Mouse (Mus musculus): Measurements from ENCODE around the gene Tomm40. TPM values are rescaled to one million over a fixed set of nuclear protein-coding genes. Genes with fewer than 3 reads are reported as not detected.

Tomm40 gene
- total and polyA plus RNA-seq, 2 experiments from 2014 or later: 164 to 172 TPM

DNA sequence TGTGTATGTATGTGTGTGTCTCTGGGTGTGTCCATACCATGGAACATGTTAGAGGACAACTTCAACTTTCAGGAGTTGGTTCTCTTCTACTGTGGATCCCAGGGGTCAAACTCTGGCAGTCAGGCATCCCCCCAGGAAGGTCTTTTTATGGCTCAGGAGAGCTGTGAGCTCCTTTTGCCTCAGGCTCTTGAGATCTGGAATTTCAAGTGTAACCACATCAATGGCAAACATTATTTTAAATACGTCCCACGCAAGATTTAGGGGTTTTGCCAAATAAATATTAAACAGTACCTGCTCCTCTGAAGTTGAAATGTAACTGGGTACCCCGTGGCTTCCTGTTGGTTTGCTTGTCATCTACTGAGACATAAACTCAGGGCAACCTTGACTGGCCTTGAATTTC, 32.3 kb downstream of the Tomm40 start:
- Histone ChIP-seq H3K9ac (replicated peaks; ENCODE audit: low read depth, low read length) (no peak overlapping the region), H3K4me1 (ENCODE audit: control insufficient read depth, insufficient read depth) (0 out of 2 replicates have a peak, but pooled peaks cover 2% of the 10 kb centered on the region), H3K4me3 (ENCODE audit: low read depth, low read length) (no peak overlapping the region), H3K27me3 (ENCODE audit: control insufficient read depth, insufficient read depth, low read length) (no peaks in the 10 kb centered on the region), H3K4me2 (ENCODE audit: low read depth, low read length) (no peak overlapping the region), H3K36me3 (replicated peaks; ENCODE audit: control insufficient read depth, insufficient read depth, low read length) (no peaks in the 10 kb centered on the region), H3K9me3 (replicated peaks; ENCODE audit: control insufficient read depth, low read length) (no peaks in the 10 kb centered on the region), H3K27ac (ENCODE audit: low read depth) (no peak overlapping the region)
- no peak for TF ChIP-seq EP300 (IDR thresholded peaks at IDR 0.05; ENCODE audit: low read depth)
- no peak for DNase-seq (ENCODE audit: low spot score)
- ATAC-seq (ENCODE audit: insufficient read depth, low read depth): no peak
- WGBS: 72% methylated on average over 3 of the region's 3 CpGs

DNA sequence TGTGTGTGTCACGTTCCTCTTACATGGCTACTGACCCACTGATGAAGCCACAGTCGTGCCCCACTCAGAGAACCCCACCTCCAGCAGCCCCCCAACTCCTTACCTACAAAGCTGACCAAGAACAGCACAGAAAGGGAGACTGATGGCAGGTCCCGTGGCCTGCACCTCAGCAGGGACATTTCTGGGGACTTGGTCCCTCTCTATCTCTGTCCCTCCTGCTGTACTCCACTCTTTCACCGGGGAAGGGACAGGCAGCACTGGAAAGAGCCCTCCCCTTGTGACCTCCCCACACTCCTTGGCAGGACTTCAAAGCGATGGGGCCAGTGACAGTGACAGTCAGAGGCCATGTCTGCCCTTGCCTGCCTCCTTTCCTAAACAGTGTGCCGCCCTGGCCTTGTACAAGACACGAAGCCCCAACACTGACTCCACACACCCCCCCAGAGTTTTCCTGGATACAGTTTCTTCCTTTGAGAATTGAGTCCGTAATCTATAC, 34.0 kb downstream of the Tomm40 start, which contains the start of the genes Gm44805 and Apoc4:
TSS of gene Gm44805 (minus strand) at position 222 of the 493 bp plus-strand sequence.
TSS of gene Apoc4 (minus strand) at position 278 of the 493 bp plus-strand sequence.
- Histone ChIP-seq H3K4me2 (ENCODE audit: low read depth, low read length) (no peak within 1 kb of the TSS), H3K27ac (ENCODE audit: low read depth) (no peak within 1 kb of the TSS), H3K27me3 (ENCODE audit: control insufficient read depth, insufficient read depth, low read length) (no peaks in the 10 kb centered on the region), H3K4me1 (ENCODE audit: control insufficient read depth, insufficient read depth) (0 out of 2 replicates have a peak, but pooled peaks cover 2% of the 10 kb centered on the region), H3K4me3 (ENCODE audit: low read depth, low read length) (no peak within 1 kb of the TSS), H3K9ac (replicated peaks; ENCODE audit: low read depth, low read length) (no peak within 1 kb of the TSS), H3K9me3 (replicated peaks; ENCODE audit: control insufficient read depth, low read length) (no peaks in the 10 kb centered on the region), H3K36me3 (replicated peaks; ENCODE audit: control insufficient read depth, insufficient read depth, low read length) (no peaks in the 10 kb centered on the region)
- no peak for ATAC-seq (ENCODE audit: insufficient read depth, low read depth)
- TF ChIP-seq CTCF (IDR thresholded peaks at IDR 0.05; ENCODE audit: low read depth): no peak
- no peak for TF ChIP-seq EP300 (IDR thresholded peaks at IDR 0.05; ENCODE audit: low read depth)
- no peak for DNase-seq (ENCODE audit: low spot score)
- 48% methylated on average over 8 of the region's 8 CpGs for WGBS

DNA sequence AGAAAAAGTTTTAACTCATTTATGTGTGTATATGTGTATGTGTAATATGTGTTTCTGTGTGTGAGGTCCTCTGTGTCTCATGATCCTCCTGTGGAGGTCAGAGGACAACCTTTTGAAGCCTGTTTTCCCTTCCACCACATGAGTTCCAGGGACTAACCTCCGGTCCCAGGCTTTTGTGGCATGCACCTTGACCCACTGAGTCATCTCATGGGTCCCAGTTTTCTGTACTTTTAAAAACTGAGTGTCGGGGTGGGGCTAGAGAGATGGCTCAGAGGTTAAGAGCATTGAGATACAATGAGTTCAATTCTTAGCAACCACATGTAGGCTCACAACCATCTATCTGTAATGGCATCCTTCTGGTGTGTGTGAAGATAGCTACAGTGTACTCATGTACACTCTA, 34.5 kb downstream of the Tomm40 start:
- no peak overlapping the region for H3K4me2 ChIP-seq (ENCODE audit: low read depth, low read length)
- no peak for TF ChIP-seq EP300 (IDR thresholded peaks at IDR 0.05; ENCODE audit: low read depth)
- TF ChIP-seq CTCF (IDR thresholded peaks at IDR 0.05; ENCODE audit: low read depth): no peak
- H3K36me3 ChIP-seq (replicated peaks; ENCODE audit: control insufficient read depth, insufficient read depth, low read length): no peaks in the 10 kb centered on the region
- DNase-seq (ENCODE audit: low spot score) (no peak), ATAC-seq (ENCODE audit: insufficient read depth, low read depth) (no peak)
- no peak overlapping the region for H3K9ac ChIP-seq (replicated peaks; ENCODE audit: low read depth, low read length)
- H3K9me3 ChIP-seq (replicated peaks; ENCODE audit: control insufficient read depth, low read length): no peaks in the 10 kb centered on the region
- H3K4me3 ChIP-seq (ENCODE audit: low read depth, low read length): no peak overlapping the region
- H3K4me1 ChIP-seq (ENCODE audit: control insufficient read depth, insufficient read depth): 0 out of 2 replicates have a peak, but pooled peaks cover 2% of the 10 kb centered on the region
- 84% methylated on average over 2 of the region's 2 CpGs for WGBS
- no peak overlapping the region for H3K27ac ChIP-seq (ENCODE audit: low read depth)
- H3K27me3 ChIP-seq (ENCODE audit: control insufficient read depth, insufficient read depth, low read length): no peaks in the 10 kb centered on the region

DNA sequence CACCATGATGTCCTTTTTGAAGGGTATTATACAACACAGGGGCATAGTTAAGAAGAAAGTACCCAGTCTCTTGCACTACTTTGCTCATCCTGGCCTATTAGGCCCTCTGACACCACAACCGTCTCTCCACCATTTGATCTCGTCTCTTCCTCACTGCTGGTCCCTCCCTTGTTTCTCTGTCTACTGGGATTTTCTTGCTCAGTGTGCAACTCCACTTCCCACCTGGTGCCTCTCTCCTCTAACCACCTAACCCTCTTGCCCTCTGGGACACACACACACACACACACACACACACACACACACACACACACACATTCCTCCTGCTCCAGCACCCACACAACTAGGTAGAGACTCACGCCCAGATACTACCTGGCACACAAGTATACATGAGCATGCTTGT, 36.3 kb downstream of the Tomm40 start:
- no peak for ATAC-seq (ENCODE audit: insufficient read depth, low read depth)
- 88% methylated on average over 3 of the region's 3 CpGs for WGBS
- no peak overlapping the region for H3K4me2 ChIP-seq (ENCODE audit: low read depth, low read length)
- H3K36me3 ChIP-seq (replicated peaks; ENCODE audit: control insufficient read depth, insufficient read depth, low read length): no peaks in the 10 kb centered on the region
- no peaks in the 10 kb centered on the region for H3K9me3 ChIP-seq (replicated peaks; ENCODE audit: control insufficient read depth, low read length)
- DNase-seq (ENCODE audit: low spot score): no peak
- H3K27ac ChIP-seq (ENCODE audit: low read depth): no peak overlapping the region
- H3K4me3 ChIP-seq (ENCODE audit: low read depth, low read length): no peak overlapping the region
- TF ChIP-seq CTCF (IDR thresholded peaks at IDR 0.05; ENCODE audit: low read depth): no peak
- no peak for TF ChIP-seq EP300 (IDR thresholded peaks at IDR 0.05; ENCODE audit: low read depth)
- no peaks in the 10 kb centered on the region for H3K27me3 ChIP-seq (ENCODE audit: control insufficient read depth, insufficient read depth, low read length)
- 0 out of 2 replicates have a peak, but pooled peaks cover 2% of the 10 kb centered on the region for H3K4me1 ChIP-seq (ENCODE audit: control insufficient read depth, insufficient read depth)
- no peak overlapping the region for H3K9ac ChIP-seq (replicated peaks; ENCODE audit: low read depth, low read length)

DNA sequence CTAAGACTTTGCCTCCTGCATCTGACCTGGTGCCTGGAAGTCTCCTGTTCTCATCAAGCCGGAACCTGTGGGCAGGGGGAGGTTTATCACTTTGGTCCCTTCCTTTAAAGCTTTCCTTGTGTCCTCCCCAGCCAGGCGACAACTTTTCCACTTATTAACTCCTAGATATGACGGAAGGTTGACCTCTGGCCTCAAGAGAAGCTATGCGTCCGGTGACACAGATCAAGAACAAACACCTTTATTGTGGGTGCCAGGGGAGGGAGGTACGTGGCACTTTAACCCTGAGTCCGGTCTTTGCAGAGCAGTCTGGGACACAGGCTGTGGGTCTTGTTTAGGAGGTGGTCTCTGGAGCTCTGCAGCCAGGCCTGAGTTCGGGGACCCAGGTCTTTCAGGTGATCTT, 37.4 kb downstream of the Tomm40 start, which contains the start of gene Apoc2:
TSS of gene Apoc2 (minus strand) at position 70 of the 400 bp plus-strand sequence.
- 70% methylated on average over 8 of the region's 8 CpGs for WGBS
- no peak within 1 kb of the TSS for H3K4me3 ChIP-seq (ENCODE audit: low read depth, low read length)
- no peaks in the 10 kb centered on the region for H3K9me3 ChIP-seq (replicated peaks; ENCODE audit: control insufficient read depth, low read length)
- no peak within 1 kb of the TSS for H3K4me2 ChIP-seq (ENCODE audit: low read depth, low read length)
- DNase-seq (ENCODE audit: low spot score) (no peak), ATAC-seq (ENCODE audit: insufficient read depth, low read depth) (no peak)
- no peak within 1 kb of the TSS for H3K9ac ChIP-seq (replicated peaks; ENCODE audit: low read depth, low read length)
- no peak for TF ChIP-seq CTCF (IDR thresholded peaks at IDR 0.05; ENCODE audit: low read depth)
- no peak for TF ChIP-seq EP300 (IDR thresholded peaks at IDR 0.05; ENCODE audit: low read depth)
- H3K36me3 ChIP-seq (replicated peaks; ENCODE audit: control insufficient read depth, insufficient read depth, low read length): no peaks in the 10 kb centered on the region
- H3K4me1 ChIP-seq (ENCODE audit: control insufficient read depth, insufficient read depth): 0 out of 2 replicates have a peak, but pooled peaks cover 2% of the 10 kb centered on the region
- H3K27me3 ChIP-seq (ENCODE audit: control insufficient read depth, insufficient read depth, low read length): no peaks in the 10 kb centered on the region
- H3K27ac ChIP-seq (ENCODE audit: low read depth): no peak within 1 kb of the TSS

DNA sequence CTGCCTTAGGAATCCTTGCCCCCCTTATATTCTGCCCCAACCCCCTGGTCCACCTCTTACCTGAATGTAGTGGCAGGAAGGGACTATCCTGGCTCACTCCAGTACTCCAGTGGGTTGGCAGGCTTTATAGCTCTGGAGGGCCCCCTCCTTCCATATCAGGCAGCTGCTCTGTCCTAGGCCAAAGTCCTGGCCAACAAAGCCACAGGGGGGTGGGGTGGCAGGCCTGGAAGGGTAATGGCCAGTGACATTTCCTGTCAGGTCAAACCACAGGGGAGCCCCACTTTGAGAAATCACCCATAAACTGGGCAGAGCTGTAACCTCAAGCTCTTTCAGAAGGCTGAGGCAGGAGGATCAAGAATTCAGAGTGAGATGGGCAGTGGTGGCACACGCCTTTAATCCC, 38.6 kb downstream of the Tomm40 start:
- 81% methylated on average over 1 of the region's 1 CpGs for WGBS
- Histone ChIP-seq H3K4me1 (ENCODE audit: control insufficient read depth, insufficient read depth) (0 out of 2 replicates have a peak, but pooled peaks cover 2% of the 10 kb centered on the region), H3K36me3 (replicated peaks; ENCODE audit: control insufficient read depth, insufficient read depth, low read length) (no peaks in the 10 kb centered on the region), H3K4me2 (ENCODE audit: low read depth, low read length) (no peak overlapping the region), H3K9ac (replicated peaks; ENCODE audit: low read depth, low read length) (no peak overlapping the region), H3K27me3 (ENCODE audit: control insufficient read depth, insufficient read depth, low read length) (no peaks in the 10 kb centered on the region), H3K9me3 (replicated peaks; ENCODE audit: control insufficient read depth, low read length) (no peaks in the 10 kb centered on the region), H3K27ac (ENCODE audit: low read depth) (no peak overlapping the region), H3K4me3 (ENCODE audit: low read depth, low read length) (no peak overlapping the region)
- DNase-seq (ENCODE audit: low spot score) (no peak), ATAC-seq (ENCODE audit: insufficient read depth, low read depth) (no peak)
- TF ChIP-seq CTCF (IDR thresholded peaks at IDR 0.05; ENCODE audit: low read depth) (no peak), EP300 (IDR thresholded peaks at IDR 0.05; ENCODE audit: low read depth) (no peak)
